Mouse (Mus musculus) hindbrain, embryonic 16.5 days (tissue): Measurements from ENCODE around the gene Bhlha15. TPM values are rescaled to one million over a fixed set of nuclear protein-coding genes. Genes with fewer than 3 reads are reported as not detected.

Experiments
- ATAC-seq: fragments of 200-750 bp; cut with Nextera tagmentation; 2 replicates; pipeline ENCODE4 v1.8.0; 2017; ENCODE audit warnings: moderate TSS enrichment, moderate library complexity
- H3K27ac ChIP-seq: fragments of 300-500 bp; sonication (generic); 2 replicates; pipeline ENCODE4 v1.5.1; 2014; ENCODE audit warnings: low read depth, mild to moderate bottlenecking, control low read depth, low read length, moderate library complexity
- H3K27me3 ChIP-seq: fragments of 300-500 bp; sonication (generic); replicated peaks from 2 replicates; pipeline ENCODE4 v1.6.1; 2014; ENCODE audit warnings: low read length; ENCODE audit not compliant: control insufficient read depth, insufficient read depth
- H3K36me3 ChIP-seq: fragments of 300-500 bp; sonication (generic); 2 replicates; pipeline ENCODE4 v1.6.1; 2014; ENCODE audit warnings: mild to moderate bottlenecking, low read length, moderate library complexity, mixed read lengths; ENCODE audit not compliant: control insufficient read depth, insufficient read depth
- H3K4me1 ChIP-seq: fragments of 300-500 bp; sonication (generic); 2 replicates; pipeline ENCODE4 v1.6.1; 2014; ENCODE audit warnings: low read depth, low read length; ENCODE audit not compliant: control insufficient read depth, insufficient read depth
- H3K4me2 ChIP-seq: fragments of 300-500 bp; sonication (generic); 2 replicates; pipeline ENCODE4 v1.6.1; 2014; ENCODE audit warnings: mild to moderate bottlenecking, low read length, control low read depth, moderate library complexity
- H3K4me3 ChIP-seq: fragments of 300-500 bp; sonication (generic); 2 replicates; pipeline ENCODE4 v1.5.1; 2014; ENCODE audit warnings: mild to moderate bottlenecking, low read length, control low read depth, moderate library complexity
- H3K9ac ChIP-seq: fragments of 300-500 bp; sonication (generic); 2 replicates; pipeline ENCODE4 v1.6.1; 2014; ENCODE audit warnings: low read depth, mild to moderate bottlenecking, control low read depth, low read length, moderate library complexity
- H3K9me3 ChIP-seq: fragments of 300-500 bp; sonication (generic); 2 replicates; pipeline ENCODE4 v1.6.1; 2014; ENCODE audit warnings: mild to moderate bottlenecking, low read length, moderate library complexity; ENCODE audit not compliant: control insufficient read depth
- WGBS: fragments of 180-500 bp; shearing (Covaris S2); extraction: QIAGEN DNeasy Blood & Tissue Kit; methylation state at CpG from one replicate; pipeline ENCODE4 v1.1.7; 2014; 5-methylcytosine and 5-hydroxymethylcytosine counted together
- polyA plus RNA-seq: library from polyadenylated mRNA; unstranded; fragments of >200 nt; fragmentation: Nextera tagmentation; extraction: Ambion mirVana; gene quantifications from 2 replicates; pipeline ENCODE4 v1.2.1, GENCODE M21; 2015

Gene Bhlha15
- polyA plus RNA-seq, 1 experiment from 2014 or later = 0.09 TPM

DNA sequence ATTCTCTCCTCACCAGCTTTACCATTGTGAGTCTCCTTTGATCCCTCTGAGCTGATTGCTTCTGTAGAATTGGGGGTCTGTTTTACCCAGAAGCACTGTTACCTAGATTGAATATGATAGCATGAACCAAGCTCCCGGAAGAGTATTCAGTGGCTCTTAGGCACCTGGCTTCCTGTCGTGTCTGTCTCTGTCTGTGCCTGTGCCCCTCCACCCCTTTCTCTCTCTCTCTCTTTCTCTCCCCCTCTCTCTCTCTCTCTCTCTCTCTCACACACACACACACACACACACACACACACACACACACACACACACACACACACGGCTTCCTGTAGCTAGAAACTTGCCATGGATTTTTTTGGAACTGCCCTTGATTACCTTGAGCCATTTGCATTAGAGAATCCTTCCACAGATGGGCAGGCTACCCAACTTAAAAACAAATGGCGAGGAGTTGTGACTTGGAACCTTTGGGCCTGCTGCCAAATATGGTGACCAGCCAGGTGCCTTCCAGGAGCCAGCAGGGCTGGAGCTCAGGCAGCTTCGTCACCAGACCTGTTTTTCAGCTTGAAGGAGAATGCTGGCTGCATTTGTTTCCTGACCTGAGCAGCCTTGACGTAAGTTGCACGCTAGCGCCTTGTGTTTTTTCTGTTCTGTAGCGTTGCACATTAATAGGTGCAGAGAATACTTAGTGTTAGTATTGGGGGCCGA lies 27.1 kb upstream of the Bhlha15 start:
- Histone ChIP-seq H3K36me3 (peaks cover 17% of the 10 kb centered on the region), H3K9me3 (no peaks in the 10 kb centered on the region), H3K4me3 (no peak overlapping the region), H3K4me2 (no peak overlapping the region), H3K27ac (no peak overlapping the region), H3K9ac (no peak overlapping the region), H3K4me1 (no peaks in the 10 kb centered on the region), H3K27me3 (no peaks in the 10 kb centered on the region)
- ATAC-seq = no peak
- WGBS = 85% methylated on average over 10 of the region's 10 CpGs

DNA sequence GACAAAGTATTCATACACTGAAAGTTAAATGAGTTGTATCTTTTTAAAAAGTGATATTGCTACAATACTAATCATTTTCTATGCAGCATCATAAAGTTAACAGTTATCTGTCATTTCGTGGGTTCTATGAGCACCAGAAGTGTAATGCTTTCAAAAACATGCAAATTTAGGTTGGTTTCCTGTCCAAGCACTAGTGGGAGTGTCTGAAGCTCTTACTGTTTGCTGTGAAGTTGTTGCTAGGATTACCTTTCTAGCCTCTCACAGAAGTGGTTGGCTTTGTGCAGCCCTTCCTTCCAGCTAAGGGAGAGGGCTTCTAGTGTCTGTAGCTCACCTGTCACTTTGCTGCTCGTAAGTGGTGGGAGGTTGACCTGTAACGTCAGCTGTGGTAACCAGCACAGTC lies 24.3 kb upstream of the Bhlha15 start:
- H3K9me3 ChIP-seq = no peaks in the 10 kb centered on the region
- no peaks in the 10 kb centered on the region for H3K4me1 ChIP-seq
- H3K4me3 ChIP-seq = no peak overlapping the region
- H3K4me2 ChIP-seq = no peak overlapping the region
- H3K27ac ChIP-seq = no peak overlapping the region
- WGBS = 89% methylated on average over 3 of the region's 3 CpGs
- ATAC-seq = no peak
- H3K36me3 ChIP-seq = peaks cover 20% of the 10 kb centered on the region
- no peak overlapping the region for H3K9ac ChIP-seq
- no peaks in the 10 kb centered on the region for H3K27me3 ChIP-seq

DNA sequence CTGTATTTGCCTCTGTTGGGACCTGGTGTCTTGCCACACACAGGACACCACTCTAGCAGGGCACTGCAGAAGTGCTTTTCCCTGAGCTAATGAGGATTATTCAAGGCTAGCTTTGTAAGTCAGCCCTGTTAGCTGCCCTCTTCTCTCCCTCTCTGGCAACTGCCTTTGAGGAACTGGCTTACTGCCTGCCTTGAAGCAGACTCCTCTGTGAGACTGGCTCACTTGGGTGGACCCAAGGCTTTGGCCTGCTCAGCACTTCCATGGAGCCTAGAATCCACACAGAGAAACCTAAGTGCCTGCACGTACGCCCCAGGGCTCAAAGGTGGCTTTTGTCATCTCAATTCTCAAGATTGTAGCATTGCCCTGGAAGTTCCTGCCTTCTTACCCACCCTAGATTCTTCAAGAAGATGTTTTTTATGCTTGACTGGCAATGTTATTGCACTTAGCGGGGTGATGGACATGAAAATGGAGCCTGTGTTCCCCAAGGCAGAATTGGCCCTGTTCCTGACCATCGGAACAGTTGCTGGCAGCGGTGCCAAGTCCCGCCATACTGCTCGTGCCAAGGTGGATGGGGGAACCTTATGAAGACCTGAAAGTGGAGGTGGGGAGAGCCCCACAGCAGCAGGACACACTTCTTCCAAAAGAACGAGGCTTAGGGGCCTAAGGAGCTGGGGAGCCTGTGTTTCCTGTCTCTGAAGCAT lies 20.7 kb upstream of the Bhlha15 start:
- WGBS = 74% methylated on average over 8 of the region's 8 CpGs
- Histone ChIP-seq H3K27me3 (no peaks in the 10 kb centered on the region), H3K36me3 (peaks cover 34% of the 10 kb centered on the region), H3K9me3 (no peaks in the 10 kb centered on the region), H3K27ac (no peak overlapping the region), H3K4me3 (no peak overlapping the region), H3K9ac (no peak overlapping the region), H3K4me2 (no peak overlapping the region), H3K4me1 (no peaks in the 10 kb centered on the region)
- ATAC-seq = no peak

DNA sequence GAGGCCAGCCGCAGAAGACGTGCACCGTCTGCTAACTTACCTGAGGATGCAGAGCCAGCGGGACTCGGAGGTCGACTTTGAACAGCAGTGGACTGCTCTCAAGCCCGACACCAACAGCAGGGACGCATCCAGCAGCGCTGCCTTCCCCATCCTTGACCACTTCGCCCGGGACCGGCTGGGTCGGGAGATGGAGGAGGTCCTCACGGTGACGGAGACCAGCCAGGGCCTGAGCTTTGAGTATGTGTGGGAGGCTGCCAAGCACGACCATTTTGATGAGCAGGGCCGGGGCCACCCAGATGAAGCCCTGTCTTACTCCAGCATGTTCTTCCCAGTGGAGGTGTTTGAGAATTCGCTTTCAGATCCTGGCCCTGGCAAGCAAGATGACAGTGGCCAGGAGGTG lies 16.4 kb upstream of the Bhlha15 start:
- no peak overlapping the region for H3K4me3 ChIP-seq
- WGBS = 95% methylated on average over 18 of the region's 18 CpGs
- H3K9me3 ChIP-seq = no peaks in the 10 kb centered on the region
- no peaks in the 10 kb centered on the region for H3K27me3 ChIP-seq
- H3K27ac ChIP-seq = no peak overlapping the region
- H3K4me2 ChIP-seq = no peak overlapping the region
- H3K9ac ChIP-seq = no peak overlapping the region
- peaks cover 40% of the 10 kb centered on the region for H3K36me3 ChIP-seq
- H3K4me1 ChIP-seq = no peaks in the 10 kb centered on the region
- no peak for ATAC-seq

DNA sequence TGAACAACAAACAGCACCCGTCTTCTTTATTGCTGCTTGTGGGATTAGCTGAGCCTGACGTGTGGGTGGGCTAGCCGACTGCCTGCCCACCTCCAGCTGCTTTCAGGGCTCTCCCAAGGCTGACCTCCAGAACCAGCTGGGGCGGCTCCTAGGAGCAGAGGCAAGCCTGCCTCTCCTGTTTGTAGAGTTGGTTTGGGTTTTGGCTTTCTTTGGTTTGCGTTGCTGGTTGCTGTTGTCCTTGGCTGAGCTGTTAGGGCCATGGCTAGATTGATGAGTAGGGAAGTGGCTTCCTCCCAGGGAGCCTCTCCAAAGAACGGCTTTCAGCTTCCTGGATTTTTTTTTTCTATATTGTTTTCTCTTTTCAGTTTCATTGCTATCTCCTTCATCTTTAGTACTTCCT lies 11.9 kb upstream of the Bhlha15 start:
- Histone ChIP-seq H3K4me2 (no peak overlapping the region), H3K27me3 (no peaks in the 10 kb centered on the region), H3K27ac (no peak overlapping the region), H3K36me3 (peaks cover 26% of the 10 kb centered on the region), H3K9me3 (no peaks in the 10 kb centered on the region), H3K4me1 (no peaks in the 10 kb centered on the region), H3K9ac (no peak overlapping the region), H3K4me3 (no peak overlapping the region)
- 83% methylated on average over 6 of the region's 6 CpGs for WGBS
- ATAC-seq = no peak

DNA sequence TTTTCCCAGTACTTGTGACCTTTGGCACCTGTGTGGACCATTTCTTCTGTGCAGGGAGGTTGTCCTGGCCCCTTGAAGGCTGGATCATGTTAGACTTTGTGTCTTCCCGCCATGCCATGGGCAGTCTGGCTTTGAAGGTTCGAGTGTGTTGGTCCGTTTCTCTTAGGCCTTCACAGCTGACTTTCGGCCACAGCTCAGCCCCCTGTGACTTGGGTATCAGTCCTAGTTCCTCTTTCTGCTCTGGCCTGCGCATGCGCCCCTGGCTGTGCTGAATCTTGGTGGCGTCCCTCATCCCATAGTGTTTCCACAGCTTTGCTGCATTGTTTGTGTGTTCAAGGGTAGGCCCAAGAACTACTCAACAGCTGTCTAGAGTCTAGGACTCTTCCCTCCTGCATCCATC lies 8.8 kb upstream of the Bhlha15 start:
- Histone ChIP-seq H3K27me3 (no peaks in the 10 kb centered on the region), H3K4me2 (no peak overlapping the region), H3K36me3 (peaks cover 10% of the 10 kb centered on the region), H3K4me3 (no peak overlapping the region), H3K27ac (no peak overlapping the region), H3K9ac (no peak overlapping the region), H3K4me1 (no peaks in the 10 kb centered on the region), H3K9me3 (no peaks in the 10 kb centered on the region)
- ATAC-seq = no peak
- 94% methylated on average over 7 of the region's 7 CpGs for WGBS

DNA sequence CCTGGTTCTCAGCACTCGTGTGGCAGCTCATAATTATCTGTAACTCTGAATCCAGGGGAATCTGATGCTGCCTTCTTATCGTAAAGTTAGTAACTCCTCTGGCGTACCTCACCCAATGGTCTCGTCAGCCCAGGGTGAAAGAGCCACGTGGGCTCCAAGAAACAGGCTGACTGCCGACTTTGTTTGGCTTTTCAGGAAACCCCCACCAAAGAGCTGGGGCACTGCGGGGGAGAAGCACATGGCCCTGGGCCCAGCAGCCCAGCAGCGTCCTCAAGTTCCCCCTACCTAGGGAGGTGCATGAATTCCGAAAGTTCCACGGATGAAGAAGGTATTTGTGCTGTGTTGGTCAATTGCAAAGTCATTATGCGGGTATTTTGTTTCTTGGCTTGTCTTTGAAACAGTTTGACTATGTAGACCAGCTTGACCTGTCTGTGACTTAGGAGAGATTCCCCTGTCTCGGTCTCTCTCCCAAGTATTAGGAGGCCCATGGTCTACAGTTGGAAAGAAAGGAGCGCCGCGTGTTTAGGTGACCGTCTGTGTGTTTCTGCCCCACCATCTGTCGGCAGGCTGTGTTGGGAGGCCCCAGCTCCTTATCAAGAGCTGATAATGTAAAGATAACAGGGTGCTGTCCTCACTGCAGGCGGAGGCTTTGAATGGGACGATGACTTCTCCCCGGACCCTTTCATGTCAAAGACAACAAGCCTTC lies 7.4 kb upstream of the Bhlha15 start:
- no peak for ATAC-seq
- H3K4me2 ChIP-seq = no peak overlapping the region
- H3K27me3 ChIP-seq = no peaks in the 10 kb centered on the region
- no peak overlapping the region for H3K27ac ChIP-seq
- no peaks in the 10 kb centered on the region for H3K4me1 ChIP-seq
- H3K36me3 ChIP-seq = peaks cover 5% of the 10 kb centered on the region
- H3K9me3 ChIP-seq = no peaks in the 10 kb centered on the region
- H3K9ac ChIP-seq = no peak overlapping the region
- no peak overlapping the region for H3K4me3 ChIP-seq
- WGBS = 78% methylated on average over 20 of the region's 20 CpGs

DNA sequence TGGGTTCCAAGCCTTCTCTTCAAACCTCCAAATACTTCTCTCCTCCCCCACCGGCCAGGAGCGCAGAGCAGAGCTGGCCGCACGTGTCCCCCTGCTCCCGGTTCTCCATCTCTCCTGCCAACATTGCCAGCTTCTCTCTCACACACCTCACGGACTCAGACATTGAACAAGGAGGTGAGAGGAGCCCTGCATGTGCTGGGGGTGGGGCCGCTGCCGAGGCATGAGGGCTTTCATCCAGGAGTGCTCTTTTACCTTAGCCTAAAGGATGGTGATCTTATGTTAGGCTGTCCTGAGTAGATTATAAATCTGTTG lies 6.9 kb upstream of the Bhlha15 start:
- Histone ChIP-seq H3K4me1 (no peaks in the 10 kb centered on the region), H3K36me3 (peaks cover 5% of the 10 kb centered on the region), H3K4me3 (no peak overlapping the region), H3K9ac (no peak overlapping the region), H3K27me3 (no peaks in the 10 kb centered on the region), H3K9me3 (no peaks in the 10 kb centered on the region), H3K4me2 (no peak overlapping the region), H3K27ac (no peak overlapping the region)
- ATAC-seq = no peak
- WGBS = 88% methylated on average over 8 of the region's 8 CpGs

DNA sequence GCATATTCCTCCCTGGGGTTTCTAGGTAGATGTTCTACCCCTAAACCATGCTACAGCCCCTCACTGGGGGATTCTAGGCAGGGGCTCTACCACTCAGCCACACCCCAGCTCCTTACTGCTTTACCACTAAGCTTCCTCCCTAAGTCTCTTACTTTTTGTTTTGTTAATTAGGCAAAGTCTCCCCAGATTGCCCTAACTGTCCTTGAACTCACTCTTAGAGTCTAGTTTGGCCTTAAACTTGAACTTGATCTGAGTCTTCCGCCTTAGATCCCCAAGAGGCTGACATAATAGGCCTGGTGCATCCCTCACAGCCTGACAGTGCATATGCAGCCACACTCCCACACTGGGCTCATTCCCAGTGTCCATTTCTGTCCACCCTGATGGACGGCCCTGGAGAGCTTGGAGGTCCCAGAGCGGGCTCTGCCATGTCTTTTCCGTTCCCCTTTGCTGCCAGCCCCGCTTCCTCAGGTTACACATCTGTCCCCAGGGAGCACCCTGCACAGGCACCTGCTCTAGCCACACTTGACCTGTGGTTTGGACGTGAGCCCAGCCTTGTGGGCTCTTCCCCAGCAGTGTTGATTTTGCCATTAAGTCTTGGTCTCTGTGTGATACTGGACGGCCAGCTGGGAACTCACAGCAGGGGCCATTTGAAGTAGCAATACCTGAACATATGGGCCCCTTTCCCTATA lies 6.3 kb upstream of the Bhlha15 start:
- H3K4me3 ChIP-seq = no peak overlapping the region
- no peak overlapping the region for H3K4me2 ChIP-seq
- WGBS = 77% methylated on average over 7 of the region's 7 CpGs
- H3K9ac ChIP-seq = no peak overlapping the region
- no peak overlapping the region for H3K27ac ChIP-seq
- H3K9me3 ChIP-seq = no peaks in the 10 kb centered on the region
- no peaks in the 10 kb centered on the region for H3K27me3 ChIP-seq
- peaks cover 5% of the 10 kb centered on the region for H3K36me3 ChIP-seq
- no peak for ATAC-seq
- H3K4me1 ChIP-seq = no peaks in the 10 kb centered on the region
